Mouse (Mus musculus): ENCODE data around the gene Rere.

Rere gene

GRCm38 (mm10) chr4:150438621-150439020 lies 157.2 kb downstream of the Rere start:
- DNase-seq: no peak

- no peak for DNase-seq
Observed at GRCm38 (mm10) chr4:150441931-150442330, 160.5 kb downstream of the Rere start.

- no peak for DNase-seq
Observed at GRCm38 (mm10) chr4:150444068-150444467, 162.6 kb downstream of the Rere start.

GRCm38 (mm10) chr4:150446617-150447016 lies 165.2 kb downstream of the Rere start:
- DNase-seq: peak; percentile 53

- no peak for DNase-seq
Observed at GRCm38 (mm10) chr4:150447517-150447916, 166.1 kb downstream of the Rere start.

GRCm38 (mm10) chr4:150448433-150448832 lies 167.0 kb downstream of the Rere start:
- DNase-seq: no peak

GRCm38 (mm10) chr4:150450081-150450691 lies 168.7 kb downstream of the Rere start:
- no peak for DNase-seq

GRCm38 (mm10) chr4:150452155-150452847 lies 170.9 kb downstream of the Rere start:
- no peak for DNase-seq

- no peak for DNase-seq
Observed at GRCm38 (mm10) chr4:150454571-150455306, 173.3 kb downstream of the Rere start.

GRCm38 (mm10) chr4:150455750-150456149 lies 174.3 kb downstream of the Rere start:
- no peak for DNase-seq

- no peak for DNase-seq
Observed at GRCm38 (mm10) chr4:150456452-150456851, 175.0 kb downstream of the Rere start.

GRCm38 (mm10) chr4:150456886-150457285 lies 175.4 kb downstream of the Rere start:
- DNase-seq: no peak

GRCm38 (mm10) chr4:150457353-150457752 lies 175.9 kb downstream of the Rere start:
- DNase-seq: no peak

- no peak for DNase-seq
Observed at GRCm38 (mm10) chr4:150457771-150458170, 176.3 kb downstream of the Rere start.

- DNase-seq: no peak
Observed at GRCm38 (mm10) chr4:150459022-150459794, 177.8 kb downstream of the Rere start.

GRCm38 (mm10) chr4:150460451-150460850 lies 179.0 kb downstream of the Rere start:
- DNase-seq: no peak

GRCm38 (mm10) chr4:150461011-150461410 lies 179.6 kb downstream of the Rere start:
- DNase-seq: no peak

- no peak for DNase-seq
Observed at GRCm38 (mm10) chr4:150461427-150462189, 180.2 kb downstream of the Rere start.

GRCm38 (mm10) chr4:150462367-150462766 lies 180.9 kb downstream of the Rere start:
- peak; percentile 83 for DNase-seq

- DNase-seq: peak; percentile 80
Observed at GRCm38 (mm10) chr4:150465759-150466158, 184.3 kb downstream of the Rere start.

GRCm38 (mm10) chr4:150469274-150469673 lies 187.8 kb downstream of the Rere start:
- no peak for DNase-seq

GRCm38 (mm10) chr4:150470674-150471328 lies 189.4 kb downstream of the Rere start:
- no peak for DNase-seq

All from kidney, postnatal 10 days (tissue).